Mouse (Mus musculus) layer of hippocampus, adult 11-12 months (tissue): ENCODE results near the gene Vamp5.

ENCODE experiments used
- DNase-seq: peaks from one replicate; pipeline ENCODE4 v3.0.0; 2022; ENCODE audit warnings: low spot score

Vamp5 gene

DNA sequence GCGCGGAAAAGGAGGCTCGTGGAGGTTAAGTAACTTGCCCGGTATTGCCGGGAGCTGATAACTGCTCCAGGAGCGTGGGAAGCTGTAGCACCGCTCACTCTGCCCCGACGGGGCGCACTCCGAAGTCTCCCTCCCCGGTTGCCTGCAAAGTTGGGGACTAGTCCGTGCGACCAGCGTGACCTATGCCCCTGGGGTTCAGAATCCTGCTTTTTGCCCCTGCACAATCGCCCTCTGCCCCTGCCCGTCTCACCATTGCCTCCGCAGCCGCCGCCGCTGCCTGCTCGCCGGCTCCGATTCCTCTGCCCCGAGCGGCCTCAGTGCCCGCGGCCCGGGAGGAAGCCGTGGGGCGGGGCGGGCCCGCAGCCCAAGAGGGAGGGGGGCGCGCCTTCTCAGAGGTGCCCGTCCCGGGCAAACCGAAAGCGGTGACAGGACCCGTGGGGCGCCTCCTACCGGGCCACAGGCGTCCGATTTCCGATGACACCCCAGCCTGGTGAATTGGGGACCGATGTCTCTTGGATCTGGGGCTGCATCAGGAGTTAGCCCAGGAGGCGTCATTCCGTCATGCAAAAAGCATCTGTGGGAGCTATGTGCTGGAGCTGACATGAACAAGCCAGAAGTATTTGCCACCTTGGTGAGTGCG is at the start of gene Vamp5:
Vamp5 (minus strand) TSS at position 338 of the 640 bp plus-strand sequence.
- peak; percentile 63 for DNase-seq

DNA sequence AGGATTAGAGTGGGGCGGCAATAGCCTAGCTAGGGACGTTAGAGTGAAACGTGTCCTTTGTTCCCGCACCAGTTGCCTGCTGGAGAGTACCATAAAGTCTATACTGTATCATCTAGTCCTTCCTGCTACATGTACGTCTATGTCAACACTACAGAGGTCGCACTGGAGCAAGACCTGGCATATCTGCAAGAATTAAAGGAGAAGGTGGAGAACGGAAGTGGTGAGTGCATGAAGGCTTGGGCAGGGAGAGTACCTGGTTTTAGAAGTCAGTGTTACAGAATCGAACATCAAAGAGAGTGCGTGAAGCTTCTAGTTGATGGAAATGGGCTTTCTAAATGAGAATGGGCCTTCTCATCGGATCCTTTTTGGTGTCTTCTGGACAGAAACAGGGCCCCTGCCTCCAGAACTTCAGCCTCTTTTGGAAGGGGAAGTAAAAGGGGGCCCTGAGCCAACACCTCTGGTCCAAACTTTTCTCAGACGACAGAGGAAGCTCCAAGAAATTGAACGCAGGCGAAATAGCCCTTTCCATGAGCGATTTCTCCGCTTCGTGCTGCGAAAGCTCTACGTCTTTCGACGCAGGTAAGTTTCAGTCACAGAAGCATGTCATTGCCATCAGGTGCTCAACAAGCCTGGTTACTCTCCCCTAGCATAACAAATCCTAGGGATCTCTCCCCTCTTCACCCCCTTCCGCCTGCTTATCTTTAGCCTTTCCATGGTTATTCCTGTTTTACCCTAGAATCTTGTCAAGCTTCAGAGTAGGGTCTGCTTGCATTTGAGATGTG is 49.0 kb upstream of the Vamp5 start:
- DNase-seq = peak; percentile 3

DNA sequence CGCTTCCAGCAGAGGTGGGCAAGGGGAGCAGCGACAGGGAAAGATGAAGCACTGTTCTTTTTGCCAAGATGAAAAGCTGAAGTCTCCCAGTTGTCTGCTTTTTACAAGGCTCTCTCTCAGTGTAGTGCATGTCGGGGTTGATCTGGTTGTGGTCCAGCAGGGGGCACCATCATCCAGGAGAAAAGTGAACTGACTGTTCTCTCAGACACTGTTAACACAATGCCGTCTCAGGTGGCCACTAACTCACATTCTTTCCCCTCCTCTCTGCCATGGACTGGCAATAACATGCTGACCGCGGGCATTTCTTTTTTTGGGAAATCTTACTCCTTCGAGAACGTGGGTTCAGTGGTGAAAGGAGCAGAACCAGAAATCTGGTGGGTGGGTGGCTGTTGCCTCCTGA is 47.8 kb upstream of the Vamp5 start:
- peak; percentile 76 for DNase-seq

DNA sequence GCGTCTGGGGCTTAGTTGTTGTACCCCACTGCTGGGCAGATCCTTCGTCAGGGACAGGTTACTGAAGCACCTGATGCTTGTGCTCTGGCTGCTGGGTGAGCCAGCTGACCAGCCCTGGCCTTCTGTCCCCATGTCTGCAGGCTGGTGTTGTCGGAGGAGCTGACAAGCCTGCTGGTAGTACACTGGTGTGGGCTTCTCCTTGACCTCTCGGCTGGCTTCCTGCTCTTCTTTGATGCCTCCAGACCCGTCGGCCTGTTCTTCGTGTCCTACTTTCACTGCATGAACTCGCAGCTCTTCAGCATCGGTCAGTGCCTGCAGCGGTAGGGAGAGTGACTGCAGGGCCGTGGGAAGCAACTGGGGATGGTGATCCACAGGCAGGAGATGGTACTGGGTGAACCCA is 45.4 kb upstream of the Vamp5 start:
- DNase-seq = no peak

DNA sequence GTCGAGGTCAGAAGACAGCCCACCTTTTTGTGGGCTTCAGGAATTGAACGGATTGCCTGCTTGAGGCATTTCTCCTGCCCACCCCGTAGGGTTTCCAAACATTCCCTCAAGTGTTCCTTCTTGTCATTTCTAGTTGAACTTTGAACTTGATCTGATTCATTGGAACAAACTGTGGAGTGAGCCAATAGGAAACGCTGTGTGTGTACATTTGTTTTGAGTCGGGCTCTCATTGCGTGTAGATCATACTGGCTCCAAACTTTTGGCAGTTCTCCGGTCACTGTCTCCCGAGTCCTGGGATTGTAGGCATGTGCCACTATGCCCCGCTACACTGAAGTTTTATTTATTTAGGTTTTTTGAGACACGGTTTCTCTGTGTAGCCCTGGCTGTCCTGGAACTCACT is 40.6 kb upstream of the Vamp5 start:
- no peak for DNase-seq

DNA sequence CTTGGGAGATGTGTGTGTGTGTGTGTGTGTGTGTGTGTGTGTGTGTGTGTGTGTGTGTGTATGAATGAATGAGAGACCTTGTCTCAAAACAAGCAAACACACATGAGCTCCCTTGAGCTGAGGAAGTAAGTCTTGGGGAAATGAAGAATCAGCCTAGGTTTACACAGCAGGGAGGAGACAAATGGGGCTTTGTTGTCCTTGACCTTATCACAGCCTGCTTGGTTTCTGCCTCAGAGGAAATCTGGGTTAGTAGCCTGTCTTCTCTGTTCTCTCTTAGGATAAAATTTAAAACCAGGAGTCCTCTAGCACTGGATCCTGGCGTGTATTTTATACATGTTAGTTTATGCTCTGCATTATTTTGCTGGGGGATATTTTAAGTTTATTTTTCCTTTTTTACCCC is 39.5 kb upstream of the Vamp5 start:
- no peak for DNase-seq

DNA sequence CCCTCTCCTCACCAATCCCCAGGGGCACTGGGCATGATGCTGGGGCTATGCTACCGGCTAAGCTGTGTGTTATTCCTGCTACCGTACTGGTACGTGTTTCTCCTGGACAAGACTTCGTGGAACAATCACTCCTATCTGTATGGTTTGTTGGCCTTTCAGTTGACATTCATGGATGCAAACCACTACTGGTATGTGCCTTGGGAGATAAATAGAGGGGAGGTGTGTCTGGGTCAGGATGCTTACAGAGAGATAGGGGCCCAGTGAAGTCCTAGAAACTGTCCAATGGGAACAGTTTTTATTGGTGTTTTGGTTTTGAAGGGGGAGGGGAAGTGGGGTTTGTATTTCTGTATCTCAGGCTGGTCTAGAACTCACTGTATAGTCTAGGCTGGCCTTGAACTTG is 38.0 kb upstream of the Vamp5 start:
- DNase-seq = no peak

DNA sequence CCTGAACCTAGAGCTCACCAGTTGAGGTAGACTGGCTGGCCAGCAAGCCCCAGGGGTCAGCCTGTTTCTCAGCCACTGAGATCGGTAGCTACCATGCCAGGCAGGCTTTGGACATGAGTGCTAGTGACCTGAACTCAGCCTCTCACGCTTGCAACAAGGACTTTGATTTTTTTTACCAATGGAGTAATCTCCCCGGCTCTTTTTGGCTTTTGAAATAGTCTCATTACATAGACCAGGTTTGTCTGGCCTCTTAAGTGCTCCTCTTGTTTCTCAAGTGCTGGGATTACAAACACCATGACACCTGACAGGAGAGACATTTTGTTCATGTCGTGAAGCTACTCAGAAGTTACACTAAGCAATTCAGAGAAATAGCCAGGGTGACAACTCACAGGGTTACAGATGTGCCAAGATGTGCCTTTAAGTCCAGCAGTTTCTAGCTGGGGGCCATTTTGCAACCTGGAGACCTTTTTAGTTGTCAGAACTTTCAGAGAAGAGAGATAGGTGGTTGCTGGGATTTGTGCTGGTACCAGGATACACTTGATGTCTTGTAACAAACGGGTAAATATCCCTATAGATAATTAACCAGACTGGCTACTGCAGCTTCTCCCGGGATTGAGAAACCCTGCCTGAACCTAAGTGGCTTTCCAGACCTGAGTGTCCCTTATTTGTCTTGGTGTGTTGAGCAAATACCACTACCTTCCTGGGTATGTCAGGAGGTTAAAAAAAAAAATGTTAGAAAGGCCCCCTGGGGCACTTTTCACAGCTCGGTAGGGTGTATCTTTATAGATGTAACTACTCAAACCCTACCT is 35.9 kb upstream of the Vamp5 start:
- no peak for DNase-seq

DNA sequence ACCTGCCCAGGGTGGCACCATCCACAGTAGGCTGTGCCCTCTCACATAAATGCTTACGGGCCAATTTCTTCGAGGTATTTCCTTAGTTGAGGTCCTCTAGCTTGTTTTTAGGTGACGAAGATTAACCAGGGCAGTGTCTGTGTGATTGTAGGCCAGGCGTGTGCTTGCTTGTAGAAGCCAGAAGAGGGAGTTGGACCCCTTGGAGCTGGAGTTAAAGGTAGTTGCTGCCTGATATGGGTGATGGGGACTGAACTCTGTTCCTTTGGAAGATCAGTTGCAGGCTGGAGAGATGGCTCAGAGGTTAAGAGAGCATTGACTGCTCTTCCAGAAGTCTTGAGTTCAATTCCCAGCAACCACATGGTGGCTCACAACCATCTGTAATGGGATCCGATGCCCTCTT is 34.9 kb upstream of the Vamp5 start:
- DNase-seq = no peak

DNA sequence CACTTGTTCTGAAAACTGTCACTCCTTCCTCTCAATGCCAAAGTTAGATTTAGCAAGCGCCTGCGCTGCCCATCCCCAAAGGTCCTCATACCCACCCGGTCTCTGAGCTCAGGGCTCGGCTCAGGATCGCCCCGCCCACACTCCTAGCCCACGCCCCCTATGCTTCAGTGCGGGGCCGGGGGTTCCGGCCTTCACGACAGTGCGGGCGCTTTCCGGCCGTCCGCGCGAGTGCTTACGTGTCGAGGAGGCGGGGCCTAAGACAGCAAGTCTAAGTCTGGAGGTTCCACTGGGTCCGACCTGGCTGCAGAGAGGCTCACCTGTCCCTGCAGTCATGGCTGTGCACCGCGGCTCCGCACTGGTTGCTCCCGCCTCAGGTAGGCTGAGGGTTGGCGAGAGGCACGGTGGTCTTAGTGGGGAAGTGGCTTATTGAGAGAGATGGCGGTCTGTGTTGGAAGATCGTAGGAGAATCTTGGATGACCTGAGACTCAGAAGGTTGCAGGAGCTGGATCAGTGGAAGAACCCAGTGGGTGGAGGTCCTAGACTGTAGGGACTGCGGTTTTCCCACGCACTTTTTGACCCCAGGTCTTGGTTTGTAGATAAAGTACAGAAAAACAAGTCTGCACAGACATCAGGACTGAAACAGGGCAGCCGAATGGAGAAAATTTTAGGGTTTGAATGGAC is 33.9 kb upstream of the Vamp5 start, which contains the start of gene Ggcx:
Ggcx (plus strand) TSS at position 233 of the 681 bp plus-strand sequence.
- DNase-seq = peak; percentile 93

DNA sequence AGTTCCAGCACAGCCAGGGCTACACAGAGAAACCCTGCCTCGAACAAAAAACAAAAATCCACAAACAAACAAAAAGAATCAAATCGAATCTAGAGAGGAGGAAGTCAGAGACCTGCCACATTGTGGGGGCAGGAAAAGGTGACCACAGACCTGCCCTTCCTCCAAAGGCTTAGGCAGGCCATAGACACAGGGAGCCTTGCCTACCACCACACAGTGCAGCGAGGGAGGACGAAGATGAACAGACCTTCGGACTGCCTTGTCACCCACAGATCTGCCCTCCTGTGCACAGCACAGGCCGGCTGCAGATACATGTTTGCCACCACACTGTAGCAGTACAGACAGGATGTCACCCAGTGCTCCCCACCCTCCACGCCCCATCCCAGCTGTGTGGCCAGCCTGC is 30.2 kb upstream of the Vamp5 start:
- no peak for DNase-seq

DNA sequence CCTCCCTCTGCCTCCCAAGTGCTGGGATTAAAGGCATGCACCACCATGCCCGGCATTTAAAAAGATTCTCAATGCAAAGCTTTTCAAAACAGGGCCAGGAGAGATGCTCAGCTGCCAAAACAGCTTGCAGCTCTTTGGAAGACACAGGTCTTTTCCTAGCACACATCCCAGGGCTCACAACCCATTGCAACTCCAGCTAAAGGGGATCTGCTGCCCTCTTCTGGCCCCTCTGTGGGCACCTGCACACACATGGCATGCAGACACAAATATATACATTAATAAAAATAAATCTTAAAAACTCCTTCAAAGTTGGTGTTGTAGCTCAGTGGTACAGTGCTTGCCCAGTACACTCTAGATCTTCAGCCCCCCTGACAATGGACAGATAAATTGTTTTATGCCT is 29.7 kb upstream of the Vamp5 start:
- no peak for DNase-seq

DNA sequence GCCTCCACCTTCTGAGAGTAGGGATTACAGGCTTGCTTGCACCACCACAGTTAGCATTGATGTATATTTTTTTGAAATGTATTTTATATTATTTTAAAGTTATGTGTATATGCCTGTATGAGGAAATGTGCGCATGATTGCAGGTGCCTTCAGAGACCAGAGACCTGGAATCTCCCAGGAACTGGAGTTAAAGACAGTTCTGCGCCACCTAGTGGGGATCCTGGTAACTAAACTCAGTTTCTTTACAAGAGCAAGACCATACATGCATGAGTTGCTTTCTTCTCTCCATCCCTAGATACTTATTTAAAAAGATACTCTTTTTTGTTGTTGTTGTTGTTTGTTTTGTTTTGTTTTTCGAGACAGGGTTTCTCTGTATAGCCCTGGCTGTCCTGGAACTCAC is 29.3 kb upstream of the Vamp5 start:
- DNase-seq = peak; percentile 73

DNA sequence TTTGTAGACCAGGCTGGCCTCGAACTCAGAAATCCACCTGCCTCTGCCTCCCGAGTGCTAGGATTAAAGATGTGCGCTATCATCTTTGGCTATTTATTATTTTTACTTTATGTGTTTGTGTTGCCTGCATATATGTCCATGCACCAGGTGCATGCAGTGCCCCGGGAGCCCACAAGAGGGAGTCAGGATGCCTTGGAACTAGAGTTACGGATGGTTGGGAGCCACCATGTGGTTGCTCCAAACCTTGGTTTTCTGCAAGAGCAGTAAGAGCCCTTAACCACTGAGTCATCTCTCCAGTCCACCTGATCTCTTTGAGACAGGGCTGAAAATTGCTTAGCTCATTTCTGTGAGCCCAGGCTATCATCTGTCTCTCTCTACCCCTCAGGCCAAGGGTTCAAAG is 26.9 kb upstream of the Vamp5 start:
- DNase-seq = peak; percentile 86

DNA sequence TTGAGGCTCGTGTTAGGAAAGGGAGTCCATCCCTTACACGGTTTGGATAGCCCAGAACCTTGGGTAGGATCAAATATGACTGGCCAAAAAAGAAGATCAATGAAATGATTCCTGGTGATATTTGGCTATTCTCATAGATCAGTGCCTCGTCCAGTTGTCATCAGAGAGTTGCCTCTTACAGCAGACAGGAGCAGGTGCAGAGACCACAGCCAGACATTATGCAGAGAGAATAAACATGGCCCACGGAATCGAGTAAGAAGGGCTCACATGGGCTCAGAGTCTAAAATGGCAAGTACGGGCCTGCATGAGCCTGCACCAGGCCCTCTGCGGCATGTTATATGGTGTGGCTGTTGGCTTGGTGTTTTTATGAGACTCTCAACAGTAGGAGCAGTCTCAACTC is 25.1 kb upstream of the Vamp5 start:
- DNase-seq = no peak

DNA sequence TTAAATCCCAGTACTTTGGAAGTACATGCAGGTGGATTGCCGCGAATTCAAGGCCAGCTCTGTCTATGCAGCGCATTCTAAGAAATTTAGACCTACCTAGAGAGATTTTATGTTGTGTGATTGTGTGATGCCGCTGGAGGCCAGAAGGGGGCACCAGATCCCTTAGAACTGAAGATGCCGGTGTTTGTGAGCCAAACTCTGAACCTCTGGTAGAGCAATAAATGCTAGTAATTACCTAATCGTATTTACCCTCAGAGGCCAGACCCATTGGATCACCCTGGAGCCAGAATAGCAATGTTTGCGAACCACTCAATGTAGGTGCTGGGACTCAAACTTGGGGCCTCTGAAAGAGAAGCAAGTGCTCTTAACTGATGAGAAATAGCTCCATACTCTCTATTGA is 21.6 kb upstream of the Vamp5 start:
- DNase-seq = peak; percentile 76

DNA sequence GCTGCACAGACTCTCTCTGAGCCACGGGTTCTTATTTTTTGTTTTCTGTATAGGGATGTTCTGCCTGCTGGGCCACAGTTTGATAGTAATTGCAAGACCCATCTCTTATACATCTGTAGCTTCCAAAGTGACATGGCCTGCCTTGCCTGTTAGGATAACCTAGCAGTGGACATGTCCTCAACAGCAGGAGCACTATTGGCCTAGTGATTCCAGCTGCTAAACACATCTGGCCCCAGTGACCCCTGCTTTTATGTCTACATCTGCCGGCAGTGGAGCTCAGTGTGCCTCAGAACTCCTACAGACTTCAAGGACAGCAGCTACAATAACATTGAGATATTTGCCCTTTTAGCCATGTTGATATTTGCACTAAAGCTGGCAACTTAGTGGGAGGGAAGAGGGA is 19.7 kb upstream of the Vamp5 start:
- DNase-seq = no peak

DNA sequence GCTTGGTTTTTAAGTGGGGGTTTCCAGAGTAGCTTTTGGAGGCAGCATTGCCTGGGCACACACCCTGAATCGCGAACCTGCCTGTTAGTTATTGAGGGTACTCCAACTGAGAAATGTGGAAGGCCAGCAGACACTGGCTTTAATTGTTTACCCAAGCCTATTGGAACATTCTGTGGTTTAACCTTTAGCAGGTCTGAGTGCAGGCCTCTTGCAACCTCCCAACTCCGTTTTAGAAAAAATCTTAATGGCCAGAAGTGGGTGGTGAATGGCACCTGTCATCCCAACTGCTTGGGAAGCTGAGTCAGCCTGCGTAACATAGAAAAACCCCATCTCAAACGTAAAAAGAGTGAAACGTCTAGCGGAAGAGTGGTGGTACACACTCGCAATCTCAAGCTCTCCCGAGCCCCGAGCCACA is 16.6 kb upstream of the Vamp5 start:
- DNase-seq = no peak

DNA sequence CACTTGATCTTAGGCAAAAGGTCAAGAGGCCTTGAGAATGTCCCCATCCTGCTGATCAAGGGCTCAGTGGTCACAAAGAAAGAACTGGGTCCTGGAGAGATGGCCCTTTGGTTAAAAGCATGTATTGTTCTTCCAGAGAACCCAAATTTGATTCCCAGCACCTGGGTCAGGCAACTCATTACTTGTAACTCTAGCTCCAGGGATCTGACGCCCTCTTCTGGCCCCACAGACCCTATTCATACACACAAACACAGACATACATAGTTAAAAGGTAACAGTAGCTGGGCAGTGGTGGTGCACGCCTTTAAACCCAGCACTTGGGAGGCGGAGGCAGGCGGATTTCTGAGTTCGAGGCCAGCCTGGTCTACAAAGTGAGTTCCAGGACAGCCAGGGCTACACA is 12.1 kb upstream of the Vamp5 start:
- DNase-seq = no peak

DNA sequence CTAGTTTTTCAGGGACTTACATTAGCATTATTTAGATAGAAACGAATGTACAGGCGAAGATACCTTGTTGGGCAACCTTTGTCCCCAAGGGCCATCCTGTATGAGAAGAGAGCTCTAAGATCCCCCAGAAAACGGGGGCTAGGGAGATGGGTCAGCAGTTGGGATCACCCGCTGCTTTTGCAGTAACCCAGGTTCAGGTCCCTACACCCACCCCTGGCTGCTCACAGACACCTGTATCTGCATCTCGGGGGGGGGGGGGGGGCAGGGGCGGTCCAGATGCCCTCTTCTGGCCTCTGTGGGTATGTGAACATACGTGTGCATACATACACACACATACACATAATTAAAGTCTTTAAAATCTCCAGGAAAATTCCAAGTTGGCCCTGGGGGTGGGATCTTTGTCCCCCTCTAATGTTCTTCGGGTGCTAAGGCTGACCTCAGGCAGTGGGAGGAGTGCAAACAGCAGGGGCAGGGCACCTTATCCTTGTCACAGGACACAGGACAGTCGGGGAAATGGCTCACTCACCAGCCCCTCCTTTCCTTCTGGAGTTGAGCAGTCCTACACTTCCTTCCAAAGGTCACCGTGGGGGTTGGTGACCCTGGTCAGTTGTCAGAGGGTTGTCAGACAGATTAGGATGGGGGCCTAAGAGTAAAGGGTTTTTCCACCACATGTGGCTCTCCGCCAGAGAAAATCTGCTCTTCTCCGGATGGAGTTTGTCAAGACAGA is 10.7 kb upstream of the Vamp5 start:
- no peak for DNase-seq

DNA sequence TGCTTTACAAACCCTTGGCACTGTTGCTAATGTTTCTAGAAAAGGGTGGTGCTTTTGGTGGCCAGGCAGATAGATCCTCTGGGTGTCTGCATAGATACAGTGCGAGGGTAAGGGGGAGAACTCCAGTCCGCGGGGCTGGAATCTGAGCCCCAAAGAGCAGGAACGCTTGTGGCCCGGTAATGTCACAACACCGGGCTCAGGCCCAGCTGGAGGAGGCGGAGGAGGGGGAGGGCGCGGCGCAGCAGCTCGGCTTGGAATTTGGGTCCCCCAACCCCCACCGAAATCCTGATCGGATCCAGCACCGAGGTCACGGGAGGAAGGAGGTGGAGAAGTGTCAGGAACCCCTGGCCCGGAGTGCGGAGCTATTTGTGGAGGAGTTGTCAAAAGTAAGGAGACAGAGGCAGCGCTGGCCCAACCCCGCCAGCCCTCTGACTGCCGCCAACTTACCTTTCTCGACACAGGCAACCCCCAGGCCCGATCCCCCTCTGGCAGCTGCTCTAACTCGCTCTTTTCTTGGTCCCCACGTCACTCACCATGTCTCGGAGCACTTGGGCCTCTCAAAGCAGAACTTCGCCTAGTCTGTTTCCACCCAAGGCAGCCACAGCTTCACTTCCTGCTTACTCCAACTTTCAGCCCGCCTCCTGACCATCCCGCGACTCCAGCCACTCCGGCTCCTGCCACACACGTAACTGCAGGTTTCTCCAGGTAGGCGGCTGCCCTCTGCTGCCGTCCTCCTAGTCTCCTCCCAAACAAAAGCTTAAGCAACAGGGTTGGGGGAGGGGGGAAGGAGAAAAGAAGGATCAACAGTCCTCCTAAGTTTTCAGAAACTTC is 9.9 kb upstream of the Vamp5 start, which contains the start of gene Vamp8:
Vamp8 (minus strand) TSS at position 763 of the 831 bp plus-strand sequence.
- peak; percentile 47 for DNase-seq
